Mouse (Mus musculus) hindbrain, embryonic 14.5 days (tissue): Measurements from ENCODE around the gene Iqsec3. TPM values are rescaled to one million over a fixed set of nuclear protein-coding genes. Genes with fewer than 3 reads are reported as not detected.

Source experiments
- ATAC-seq: fragments of 200-750 bp; cut with Nextera tagmentation; 2 replicates; pipeline ENCODE4 v1.8.0; 2017; ENCODE audit warnings: moderate number of reproducible peaks, mild to moderate bottlenecking, moderate TSS enrichment, moderate library complexity; ENCODE audit not compliant: low FRiP score
- DNase-seq: peaks from one replicate; pipeline ENCODE4 v3.0.0-alpha.2; 2015; ENCODE audit warnings: low spot score
- H3K27ac ChIP-seq: fragments of 300-500 bp; sonication (generic); 2 replicates; pipeline ENCODE4 v1.5.1; 2014; ENCODE audit warnings: mild to moderate bottlenecking, moderate library complexity
- H3K27me3 ChIP-seq: fragments of 300-500 bp; sonication (generic); 2 replicates; pipeline ENCODE4 v1.6.1; 2014; ENCODE audit warnings: mild to moderate bottlenecking, low read length, mixed read lengths; ENCODE audit not compliant: control insufficient read depth, insufficient read depth
- H3K36me3 ChIP-seq: fragments of 300-500 bp; sonication (generic); replicated peaks from 2 replicates; pipeline ENCODE4 v1.6.1; 2014; ENCODE audit not compliant: control insufficient read depth, insufficient read depth
- H3K4me1 ChIP-seq: fragments of 300-500 bp; sonication (generic); replicated peaks from 2 replicates; pipeline ENCODE4 v1.6.1; 2014; ENCODE audit warnings: antibody characterized with exemption, low read length, mixed read lengths; ENCODE audit not compliant: control insufficient read depth, insufficient read depth
- H3K4me2 ChIP-seq: fragments of 300-500 bp; sonication (generic); replicated peaks from 2 replicates; pipeline ENCODE4 v1.6.1; 2014; ENCODE audit warnings: mild to moderate bottlenecking, moderate library complexity
- H3K4me3 ChIP-seq: fragments of 300-500 bp; sonication (generic); replicated peaks from 2 replicates; pipeline ENCODE4 v1.5.1; 2014; ENCODE audit warnings: mild to moderate bottlenecking, low read length
- H3K9ac ChIP-seq: fragments of 300-500 bp; sonication (generic); 2 replicates; pipeline ENCODE4 v1.6.1; 2014
- H3K9me3 ChIP-seq: fragments of 300-500 bp; sonication (generic); 2 replicates; pipeline ENCODE4 v1.6.1; 2016; ENCODE audit warnings: low read length; ENCODE audit not compliant: control insufficient read depth
- WGBS: fragments of 180-500 bp; shearing (Covaris S2); extraction: QIAGEN DNeasy Blood & Tissue Kit; methylation state at CpG from one replicate; pipeline ENCODE4 v1.1.7; 2014; 5-methylcytosine and 5-hydroxymethylcytosine counted together
- polyA plus RNA-seq: library from polyadenylated mRNA; unstranded; fragments of >200 nt; fragmentation: Nextera tagmentation; extraction: Ambion mirVana; gene quantifications from 2 replicates; pipeline ENCODE4 v1.2.1, GENCODE M21; 2014

The Iqsec3 gene
- polyA plus RNA-seq, 1 experiment from 2014 or later, result 19.7 TPM

DNA sequence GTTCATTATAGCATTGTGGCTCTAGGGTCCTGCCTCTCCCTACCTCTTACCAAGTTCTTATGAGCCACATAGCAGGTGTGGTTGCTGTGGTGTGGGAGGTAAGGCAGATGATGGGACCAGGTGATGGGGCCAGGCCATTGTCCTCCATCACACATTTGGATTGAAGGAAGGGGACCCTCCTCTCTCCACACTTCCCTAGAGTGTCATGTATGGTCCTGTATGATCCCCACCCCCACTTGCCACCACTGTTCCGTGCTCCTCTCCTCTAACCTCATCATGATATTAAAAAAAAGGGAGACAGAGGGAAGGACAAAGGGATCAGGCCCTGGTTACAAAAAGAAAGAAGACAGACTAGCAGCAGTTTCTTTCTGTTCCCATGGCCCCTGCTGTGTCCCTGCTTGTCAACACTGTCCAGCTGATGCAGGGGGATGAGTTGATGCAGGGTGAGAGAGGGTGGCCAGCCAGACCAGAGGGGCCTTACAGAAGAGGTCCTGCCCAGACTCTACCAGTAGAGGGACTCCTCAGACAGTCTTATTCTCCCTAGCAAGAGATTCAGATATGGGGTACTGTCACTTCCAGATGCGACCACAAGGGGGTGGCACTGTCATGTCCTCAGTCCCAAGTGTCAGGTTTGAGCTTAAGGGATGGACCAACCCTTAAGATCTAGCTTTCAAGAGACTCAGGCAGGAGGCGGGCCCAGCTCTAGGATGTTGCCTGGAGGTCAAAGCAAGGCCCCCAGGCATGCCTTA is 135.5 kb downstream of the Iqsec3 start:
- Histone ChIP-seq H3K36me3 (no peaks in the 10 kb centered on the region), H3K4me2 (no peak overlapping the region), H3K4me1 (0 out of 2 replicates have a peak, but pooled peaks cover under 1% of the 10 kb centered on the region), H3K4me3 (no peak overlapping the region), H3K9me3 (no peaks in the 10 kb centered on the region), H3K27ac (no peak overlapping the region), H3K9ac (no peak overlapping the region), H3K27me3 (no peaks in the 10 kb centered on the region)
- whole genome bisulfite sequencing, result 22% methylated on average over 3 of the region's 3 CpGs
- DNase-seq (peak; percentile 85), ATAC-seq (peak; percentile 80)

GRCm38 (mm10) chr6:121337229-121337628 is 136.2 kb downstream of the Iqsec3 start:
- H3K9ac ChIP-seq, result no peak overlapping the region
- H3K27me3 ChIP-seq, result no peaks in the 10 kb centered on the region
- DNase-seq (no peak), ATAC-seq (no peak)
- no peak overlapping the region for H3K27ac ChIP-seq
- 90% methylated on average over 9 of the region's 9 CpGs for WGBS
- H3K4me2 ChIP-seq, result no peak overlapping the region
- H3K4me3 ChIP-seq, result no peak overlapping the region
- no peaks in the 10 kb centered on the region for H3K4me1 ChIP-seq
- no peaks in the 10 kb centered on the region for H3K9me3 ChIP-seq
- H3K36me3 ChIP-seq, result no peaks in the 10 kb centered on the region

- Histone ChIP-seq H3K36me3 (no peaks in the 10 kb centered on the region), H3K4me1 (no peaks in the 10 kb centered on the region), H3K4me3 (no peak overlapping the region), H3K4me2 (no peak overlapping the region), H3K27me3 (no peaks in the 10 kb centered on the region), H3K27ac (no peak overlapping the region), H3K9me3 (no peaks in the 10 kb centered on the region), H3K9ac (no peak overlapping the region)
- no peak for ATAC-seq
- 81% methylated on average over 8 of the region's 8 CpGs for WGBS
- no peak for DNase-seq
Measured at GRCm38 (mm10) chr6:121336558-121336957, 136.9 kb downstream of the Iqsec3 start.

DNA sequence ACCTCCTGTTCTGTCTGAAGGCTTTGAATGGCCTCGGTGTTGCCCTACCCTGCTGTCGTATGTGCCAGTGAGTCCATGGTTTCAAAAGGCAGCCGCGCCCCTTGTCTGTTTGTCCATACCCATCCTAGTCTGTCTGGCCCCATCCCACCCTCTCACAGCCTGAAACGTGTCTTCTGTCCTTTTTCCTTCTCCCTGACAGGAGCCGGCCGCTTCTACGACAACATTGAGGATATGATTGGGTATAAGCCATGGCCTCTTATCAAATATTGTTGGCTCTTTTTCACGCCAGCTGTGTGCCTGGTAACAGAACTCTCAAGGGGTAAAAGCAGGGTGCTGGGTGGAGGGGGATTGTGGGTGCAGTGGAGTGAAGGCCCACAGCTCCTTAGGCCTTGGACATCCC is 137.6 kb downstream of the Iqsec3 start:
- H3K4me3 ChIP-seq, result no peak overlapping the region
- DNase-seq (no peak), ATAC-seq (no peak)
- H3K4me2 ChIP-seq, result no peak overlapping the region
- WGBS, result 94% methylated on average over 9 of the region's 9 CpGs
- no peak overlapping the region for H3K27ac ChIP-seq
- no peaks in the 10 kb centered on the region for H3K9me3 ChIP-seq
- no peaks in the 10 kb centered on the region for H3K4me1 ChIP-seq
- H3K36me3 ChIP-seq, result no peaks in the 10 kb centered on the region
- H3K9ac ChIP-seq, result no peak overlapping the region
- no peaks in the 10 kb centered on the region for H3K27me3 ChIP-seq

GRCm38 (mm10) chr6:121329848-121330508 is 143.5 kb downstream of the Iqsec3 start:
- H3K9ac ChIP-seq, result no peak overlapping the region
- no peaks in the 10 kb centered on the region for H3K27me3 ChIP-seq
- no peak overlapping the region for H3K4me3 ChIP-seq
- peak; percentile 37; the same call in 1 of the 2 replicates for ATAC-seq
- H3K4me2 ChIP-seq, result no peak overlapping the region
- 9% methylated on average over 10 of the region's 10 CpGs for WGBS
- peak; percentile 32 for DNase-seq
- no peaks in the 10 kb centered on the region for H3K9me3 ChIP-seq
- no peak overlapping the region for H3K27ac ChIP-seq
- 0 out of 2 replicates have a peak, but pooled peaks cover 6% of the 10 kb centered on the region for H3K4me1 ChIP-seq
- H3K36me3 ChIP-seq, result no peaks in the 10 kb centered on the region

GRCm38 (mm10) chr6:121328417-121328884 is 145.0 kb downstream of the Iqsec3 start:
- Histone ChIP-seq H3K27me3 (no peaks in the 10 kb centered on the region), H3K27ac (no peak overlapping the region), H3K4me1 (0 out of 2 replicates have a peak, but pooled peaks cover 6% of the 10 kb centered on the region), H3K4me2 (no peak overlapping the region), H3K9ac (no peak overlapping the region), H3K9me3 (no peaks in the 10 kb centered on the region), H3K4me3 (no peak overlapping the region), H3K36me3 (no peaks in the 10 kb centered on the region)
- WGBS, result 43% methylated on average over 9 of the region's 9 CpGs
- ATAC-seq, result peak; percentile 16; the same call in 1 of the 2 replicates
- DNase-seq, result peak; percentile 32

DNA sequence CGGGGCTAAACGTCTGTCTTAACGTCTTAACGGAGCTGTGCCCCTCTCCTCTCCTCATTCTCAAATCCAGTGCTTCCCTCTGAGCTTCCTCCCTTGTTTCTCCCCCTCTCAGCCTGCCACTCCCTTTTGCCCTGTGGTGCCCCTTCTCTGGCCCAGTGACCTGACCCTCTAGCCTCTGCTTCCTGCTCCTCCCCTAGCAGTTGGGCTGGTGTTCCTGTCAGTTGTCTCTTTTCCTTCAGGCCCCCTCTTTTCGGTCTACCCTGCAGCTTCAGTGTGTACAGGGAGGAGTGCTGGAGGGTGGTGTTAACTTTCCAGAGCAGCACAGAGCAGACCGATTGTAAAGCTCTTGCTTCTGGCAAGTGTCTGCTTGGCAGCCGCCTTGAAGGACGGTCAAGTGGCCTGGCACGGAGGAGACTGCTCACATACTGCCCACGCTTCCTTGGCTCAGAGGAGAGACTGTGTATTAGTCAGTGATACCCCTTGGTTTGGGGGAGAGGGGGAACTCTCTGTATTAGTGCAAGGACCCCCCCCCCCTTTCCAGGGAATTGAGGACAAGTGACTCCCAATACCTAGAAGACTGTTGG is 146.9 kb downstream of the Iqsec3 start:
- ATAC-seq, result no peak
- Histone ChIP-seq H3K36me3 (no peaks in the 10 kb centered on the region), H3K9ac (no peak overlapping the region), H3K4me3 (no peak overlapping the region), H3K9me3 (no peaks in the 10 kb centered on the region), H3K27me3 (no peaks in the 10 kb centered on the region), H3K4me1 (0 out of 2 replicates have a peak, but pooled peaks cover 6% of the 10 kb centered on the region), H3K27ac (no peak overlapping the region), H3K4me2 (no peak overlapping the region)
- WGBS, result 59% methylated on average over 10 of the region's 10 CpGs
- no peak for DNase-seq

GRCm38 (mm10) chr6:121325740-121326139 is 147.7 kb downstream of the Iqsec3 start:
- no peak for DNase-seq
- no peak for ATAC-seq
- WGBS, result 84% methylated on average over 9 of the region's 9 CpGs
- 0 out of 2 replicates have a peak, but pooled peaks cover 6% of the 10 kb centered on the region for H3K4me1 ChIP-seq
- no peaks in the 10 kb centered on the region for H3K9me3 ChIP-seq
- no peaks in the 10 kb centered on the region for H3K27me3 ChIP-seq
- H3K4me2 ChIP-seq, result no peak overlapping the region
- no peaks in the 10 kb centered on the region for H3K36me3 ChIP-seq
- no peak overlapping the region for H3K27ac ChIP-seq
- no peak overlapping the region for H3K4me3 ChIP-seq
- H3K9ac ChIP-seq, result no peak overlapping the region

DNA sequence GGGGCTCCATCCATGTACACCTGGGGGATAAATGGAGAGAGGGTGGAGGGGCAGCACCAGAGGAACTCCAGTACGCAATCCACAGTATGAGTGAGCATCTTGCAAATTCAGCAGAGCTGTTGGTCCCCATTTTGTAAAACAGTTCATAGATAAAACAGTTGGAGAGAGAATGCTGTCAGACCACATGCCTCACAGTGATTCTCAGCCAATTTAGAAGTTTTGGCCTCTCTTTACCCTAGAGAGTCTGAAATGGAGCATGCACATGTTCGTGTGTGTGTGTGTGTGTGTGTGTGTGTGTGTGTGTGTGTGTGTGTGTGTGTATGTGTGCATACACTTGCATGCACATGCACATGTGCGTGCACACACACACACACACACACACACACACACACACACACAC is 148.2 kb downstream of the Iqsec3 start:
- Histone ChIP-seq H3K9me3 (no peaks in the 10 kb centered on the region), H3K4me3 (no peak overlapping the region), H3K9ac (no peak overlapping the region), H3K27me3 (no peaks in the 10 kb centered on the region), H3K36me3 (no peaks in the 10 kb centered on the region), H3K4me2 (no peak overlapping the region), H3K4me1 (0 out of 2 replicates have a peak, but pooled peaks cover 6% of the 10 kb centered on the region), H3K27ac (no peak overlapping the region)
- WGBS, result 90% methylated on average over 3 of the region's 3 CpGs
- no peak for DNase-seq
- ATAC-seq, result no peak
